Mouse (Mus musculus) left cerebral cortex, postnatal 25 days (tissue): ENCODE results near the gene Dusp14. TPM values are rescaled to one million over a fixed set of nuclear protein-coding genes. Genes with fewer than 3 reads are reported as not detected.

Experiments
- DNase-seq, 2 experiments: peaks; one replicate each; pipeline ENCODE4 v3.0.0; 2022; ENCODE audit warnings: low spot score in 2 of 2, mixed read lengths in 1 of 2
- intact Hi-C: fragments of 180-260 bp; cut with DNase I; formaldehyde crosslinking; loops from one replicate; pipeline ENCODE4 v1.15.1; 2025
- total RNA-seq, 2 experiments: library from RNA; stranded (reverse); gene quantifications; 2 replicates each; pipeline ENCODE4 v1.2.3; 2021

Dusp14 gene
- total RNA-seq, 2 experiments from 2014 or later, result 72.7 to 80.8 TPM

- intact Hi-C loops, result loop anchor here (2.0 kb wide), 1 partner anchor 248 kb away; no protein-coding TSS in a partner anchor
- no peak for DNase-seq
Observed at GRCm38 (mm10) chr11:84032559-84032958, 36.5 kb downstream of the Dusp14 start.

GRCm38 (mm10) chr11:84031971-84032370, 37.1 kb downstream of the Dusp14 start:
- intact Hi-C loops, result loop anchor here (2.0 kb wide), 1 partner anchor 247 kb away; no protein-coding TSS in a partner anchor
- peak; percentile 54 to 77 for DNase-seq

- no peak for DNase-seq
- intact Hi-C loops, result no loop called here
Observed at GRCm38 (mm10) chr11:84028271-84029028, 40.6 kb downstream of the Dusp14 start.

GRCm38 (mm10) chr11:84027231-84027630, 41.8 kb downstream of the Dusp14 start:
- DNase-seq, result no peak
- intact Hi-C loops, result no loop called here

- no peak for DNase-seq
Observed at GRCm38 (mm10) chr11:84016810-84017508, 52.1 kb downstream of the Dusp14 start.

GRCm38 (mm10) chr11:84016147-84016809, 52.8 kb downstream of the Dusp14 start:
- intact Hi-C loops, result no loop called here
- peak in 1 of 2 experiments; percentile 7 for DNase-seq

More at GRCm38 (mm10) chr11:84016810-84017508, 52.1 kb downstream of the Dusp14 start:
- intact Hi-C loops, result no loop called here

GRCm38 (mm10) chr11:84013105-84013504, 56.0 kb downstream of the Dusp14 start:
- intact Hi-C loops, result loop anchor here (1.0 kb wide), 1 partner anchor 18 kb away; no protein-coding TSS in a partner anchor
- DNase-seq, result peak; percentile 45 to 65

GRCm38 (mm10) chr11:84011576-84011975, 57.5 kb downstream of the Dusp14 start:
- intact Hi-C loops, result no loop called here
- no peak for DNase-seq

GRCm38 (mm10) chr11:84011050-84011449, 58.0 kb downstream of the Dusp14 start:
- intact Hi-C loops, result no loop called here
- peak in 1 of 2 experiments; percentile 16 for DNase-seq

- DNase-seq, result no peak
- intact Hi-C loops, result no loop called here
Observed at GRCm38 (mm10) chr11:84010411-84010810, 58.6 kb downstream of the Dusp14 start.

GRCm38 (mm10) chr11:84009001-84009400, 60.1 kb downstream of the Dusp14 start:
- no peak for DNase-seq
- intact Hi-C loops, result no loop called here

- peak in 1 of 2 experiments; percentile 22 for DNase-seq
Observed at GRCm38 (mm10) chr11:84003986-84004385, 65.1 kb downstream of the Dusp14 start.

GRCm38 (mm10) chr11:84001257-84001656, 67.8 kb downstream of the Dusp14 start:
- no peak for DNase-seq
- intact Hi-C loops, result no loop called here

More at GRCm38 (mm10) chr11:84003986-84004385, 65.1 kb downstream of the Dusp14 start:
- intact Hi-C loops, result no loop called here

GRCm38 (mm10) chr11:83999411-83999915, 69.6 kb downstream of the Dusp14 start:
- intact Hi-C loops, result loop anchor here (5.0 kb wide), 1 partner anchor 37 kb away; the partner anchor contains the start of gene Synrg

GRCm38 (mm10) chr11:83998993-83999392, 70.1 kb downstream of the Dusp14 start:
- intact Hi-C loops, result loop anchor here (5.0 kb wide), 1 partner anchor 37 kb away; the partner anchor contains the start of gene Synrg
- no peak for DNase-seq

More at GRCm38 (mm10) chr11:83999411-83999915, 69.6 kb downstream of the Dusp14 start:
- DNase-seq, result no peak

Other genes with a start within 250 kb of the Dusp14 start
- gene Hnf1b, start 219.2 kb downstream of the Dusp14 start, total RNA-seq, result under 1 TPM; 0.18 to 0.30 TPM
- gene Ddx52, start 127.2 kb downstream of the Dusp14 start, total RNA-seq, result 10 to 100 TPM; 12.5 to 13.7 TPM
- 10 to 100 TPM; 53.1 to 58.3 TPM for gene Synrg, start 104.8 kb downstream of the Dusp14 start, total RNA-seq
- 10 to 100 TPM; 34.6 to 36.2 TPM for gene Tada2a, start 60.3 kb upstream of the Dusp14 start, total RNA-seq
- 10 to 100 TPM; 77.2 to 79.4 TPM for gene Acaca, start 60.4 kb upstream of the Dusp14 start, total RNA-seq
- gene Gm11437, start 98.2 kb upstream of the Dusp14 start, total RNA-seq, result not detected